Mouse (Mus musculus) olfactory bulb, adult 2 months (tissue): Measurements from ENCODE around the gene Ssbp1. TPM values are rescaled to one million over a fixed set of nuclear protein-coding genes. Genes with fewer than 3 reads are reported as not detected.

ENCODE experiments used
- H3K27ac ChIP-seq: fragments of 200-500 bp; 2 replicates; pipeline ENCODE4 v1.5.1; 2012; ENCODE audit warnings: low read depth, low read length; ENCODE audit not compliant: insufficient read depth
- H3K4me1 ChIP-seq: fragments of 200-500 bp; 2 replicates; pipeline ENCODE4 v1.6.1; 2012; ENCODE audit warnings: low read length; ENCODE audit not compliant: control insufficient read depth, insufficient read depth
- H3K4me3 ChIP-seq: fragments of 200-500 bp; 2 replicates; pipeline ENCODE4 v1.5.1; 2012; ENCODE audit warnings: mild to moderate bottlenecking, low read depth, low read length, moderate library complexity; ENCODE audit not compliant: insufficient read depth
- CTCF ChIP-seq: fragments of 200-500 bp; IDR thresholded peaks from 2 replicates; pipeline ENCODE4 v1.5.1; 2012; ENCODE audit warnings: low read depth, mild to moderate bottlenecking, low read length, moderate library complexity; ENCODE audit not compliant: insufficient read depth
- POLR2A ChIP-seq: fragments of 200-500 bp; IDR thresholded peaks from 2 replicates; pipeline ENCODE4 v1.6.1; 2012; ENCODE audit warnings: mild to moderate bottlenecking, low read depth, low read length, moderate library complexity; ENCODE audit not compliant: insufficient read depth
- WGBS: fragments of 180-500 bp; shearing (Covaris S2); methylation state at CpG from one replicate; pipeline ENCODE4 v1.1.7; 2018; 5-methylcytosine and 5-hydroxymethylcytosine counted together
- polyA plus RNA-seq: library from polyadenylated mRNA; stranded (reverse); fragments of >200 nt; gene quantifications from 2 replicates; pipeline ENCODE4 v1.2.4, GENCODE M21; 2012; ENCODE audit warnings: low replicate concordance; ENCODE audit not compliant: missing spikeins, insufficient read depth, insufficient read length

Gene Ssbp1
- not detected in 2 replicates for polyA plus RNA-seq

GRCm38 (mm10) chr6:40470916-40471719 lies at the start of gene Ssbp1:
Gene Ssbp1 (plus strand): TSS chr6:40471352.
- under 1% methylated on average over 54 of the region's 54 CpGs for WGBS
- Histone ChIP-seq H3K4me1 (0 out of 2 replicates have a peak, but pooled peaks cover 2% of the 10 kb centered on the region), H3K4me3 (peak within 1 kb of the TSS; percentile 67), H3K27ac (peak within 1 kb of the TSS; percentile 73)
- no peak for TF ChIP-seq CTCF
- TF ChIP-seq POLR2A: peak; percentile 94

DNA sequence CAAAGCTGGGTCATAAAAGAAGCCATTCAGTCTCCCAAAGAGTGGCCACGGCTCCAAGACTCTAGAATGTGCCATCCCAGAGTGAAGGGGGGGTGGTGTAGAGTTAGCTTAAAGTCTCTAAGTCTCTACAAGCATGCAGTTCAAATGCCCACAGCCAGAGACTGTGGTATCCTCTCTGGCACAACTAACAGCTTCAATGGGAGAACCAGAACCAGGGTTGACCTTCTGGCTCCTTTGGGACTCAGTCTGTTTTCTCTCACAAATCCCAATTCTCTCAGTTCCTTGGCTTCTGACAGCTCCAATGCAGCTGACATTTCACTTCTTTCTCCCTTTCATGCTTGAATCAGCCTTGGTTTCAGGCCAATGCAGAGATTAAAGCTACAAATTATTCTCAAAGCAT lies 48.1 kb upstream of the Ssbp1 start:
- Histone ChIP-seq H3K27ac (no peak overlapping the region), H3K4me3 (no peak overlapping the region), H3K4me1 (peaks cover 3% of the 10 kb centered on the region; the same call in 1 of the 2 replicates)
- TF ChIP-seq POLR2A (no peak), CTCF (no peak)
- 62% methylated on average over 1 of the region's 1 CpGs for WGBS

DNA sequence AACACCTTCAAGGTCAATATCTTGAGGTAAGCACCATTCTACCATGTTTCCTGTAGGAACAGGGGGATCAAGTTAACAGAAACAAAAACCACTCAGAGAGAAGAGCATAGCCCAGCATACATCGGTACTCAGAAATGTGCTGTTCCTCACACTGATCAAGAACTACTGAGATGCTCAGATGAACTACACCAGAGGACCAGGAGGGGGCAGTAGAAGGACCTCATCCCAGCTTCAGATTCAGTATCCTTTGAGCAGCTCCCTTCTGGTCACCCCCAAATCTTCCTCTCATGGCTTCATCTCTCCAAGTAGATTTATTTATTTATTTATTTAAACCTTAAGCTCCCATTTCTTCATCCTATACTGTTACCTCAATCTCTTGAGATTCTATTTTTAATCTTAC lies 47.4 kb upstream of the Ssbp1 start:
- Histone ChIP-seq H3K27ac (no peak overlapping the region), H3K4me1 (peaks cover 3% of the 10 kb centered on the region; the same call in 1 of the 2 replicates), H3K4me3 (no peak overlapping the region)
- TF ChIP-seq CTCF: no peak
- TF ChIP-seq POLR2A: no peak
- WGBS: 52% methylated on average over 1 of the region's 1 CpGs

DNA sequence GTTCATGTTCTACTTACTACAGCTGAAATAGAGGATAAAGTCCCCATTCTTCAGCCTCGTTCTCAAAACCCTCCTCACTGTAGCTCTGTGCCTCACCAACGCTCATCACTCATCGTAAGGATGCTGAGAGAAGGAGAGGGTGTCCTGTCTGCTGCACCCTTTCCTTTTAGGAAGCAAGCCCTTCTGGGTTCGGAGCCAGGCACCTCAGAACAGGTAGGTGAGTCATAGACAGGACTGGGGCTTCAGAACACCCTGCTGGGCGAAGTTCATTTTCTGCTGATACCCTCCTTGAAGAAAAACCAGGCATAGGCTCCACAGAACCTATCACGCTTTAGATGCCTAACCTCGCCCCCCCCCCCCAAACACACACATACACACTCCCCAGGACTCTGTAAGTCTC lies 43.7 kb upstream of the Ssbp1 start:
- H3K4me1 ChIP-seq: peaks cover 3% of the 10 kb centered on the region; the same call in 1 of the 2 replicates
- H3K4me3 ChIP-seq: no peak overlapping the region
- WGBS: 87% methylated on average over 7 of the region's 7 CpGs
- H3K27ac ChIP-seq: no peak overlapping the region
- no peak for TF ChIP-seq CTCF
- no peak for TF ChIP-seq POLR2A

- WGBS: 83% methylated on average over 3 of the region's 3 CpGs
- H3K27ac ChIP-seq: no peak overlapping the region
- H3K4me1 ChIP-seq: peaks cover 5% of the 10 kb centered on the region
- TF ChIP-seq CTCF (no peak), POLR2A (no peak)
- no peak overlapping the region for H3K4me3 ChIP-seq
These were observed 42.5 kb upstream of the Ssbp1 start for GRCm38 (mm10) chr6:40428696-40429095.

DNA sequence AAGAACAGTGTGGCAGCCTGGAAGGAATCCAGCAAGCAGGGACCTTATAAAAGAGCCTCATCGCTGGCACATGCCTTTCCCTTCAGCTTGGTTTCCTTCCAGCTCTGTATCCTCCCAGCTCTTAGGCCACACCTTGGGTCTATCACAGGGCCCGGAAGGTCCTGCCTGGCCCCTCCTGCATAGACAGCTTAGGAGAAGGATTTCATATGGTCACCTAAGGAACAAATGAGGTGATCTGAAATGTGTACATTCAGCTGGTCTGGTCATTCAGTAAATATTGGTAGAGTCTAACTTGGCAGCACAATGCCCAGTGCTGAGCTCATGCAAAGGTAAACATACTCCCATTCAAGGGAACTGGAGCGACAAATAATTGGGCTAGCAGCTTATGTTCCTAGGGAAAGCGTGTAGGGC lies 41.6 kb upstream of the Ssbp1 start:
- no peak for TF ChIP-seq POLR2A
- TF ChIP-seq CTCF: no peak
- WGBS: 65% methylated on average over 4 of the region's 4 CpGs
- no peak overlapping the region for H3K27ac ChIP-seq
- peaks cover 5% of the 10 kb centered on the region for H3K4me1 ChIP-seq
- no peak overlapping the region for H3K4me3 ChIP-seq

DNA sequence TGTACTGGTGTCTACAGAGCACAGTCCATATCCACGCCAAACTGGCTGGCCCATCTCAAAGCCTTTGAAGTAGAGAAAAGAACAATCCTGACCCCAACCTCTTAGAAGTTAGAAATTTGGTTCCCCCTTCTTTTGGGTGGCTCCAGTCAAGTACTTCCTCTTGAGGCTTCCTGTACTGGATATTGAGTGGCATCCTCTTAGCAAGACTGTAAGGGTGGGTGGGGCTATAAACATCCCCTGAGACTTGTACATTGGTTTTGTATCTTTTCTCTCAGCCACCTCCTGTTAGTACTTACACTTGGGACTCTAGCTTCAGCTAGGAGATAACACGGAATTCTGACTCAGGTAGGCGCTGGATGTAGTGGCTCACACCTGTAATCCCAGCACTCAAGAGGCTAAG lies 40.9 kb upstream of the Ssbp1 start:
- no peak overlapping the region for H3K4me3 ChIP-seq
- 93% methylated on average over 3 of the region's 3 CpGs for WGBS
- peaks cover 5% of the 10 kb centered on the region for H3K4me1 ChIP-seq
- TF ChIP-seq CTCF: no peak
- TF ChIP-seq POLR2A: no peak
- no peak overlapping the region for H3K27ac ChIP-seq

DNA sequence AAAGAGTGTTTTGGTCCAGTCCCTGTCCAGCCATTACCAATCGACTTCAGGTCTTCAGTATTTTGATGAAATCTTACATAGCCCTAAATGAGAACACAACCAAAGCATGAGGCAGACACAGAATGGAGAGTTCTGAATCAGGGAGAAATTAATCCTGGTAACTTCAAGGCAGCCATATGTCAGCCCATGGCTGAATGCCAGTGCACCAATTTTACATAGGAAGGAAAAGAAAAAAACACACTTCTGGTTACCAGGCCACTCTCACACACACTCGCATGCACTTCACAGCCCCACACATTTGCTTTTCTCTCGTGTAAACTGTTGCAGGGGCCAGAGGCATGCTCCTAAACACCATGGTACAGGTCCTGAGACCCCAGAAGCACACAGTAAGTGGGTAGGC lies 40.3 kb upstream of the Ssbp1 start:
- Histone ChIP-seq H3K4me1 (peaks cover 5% of the 10 kb centered on the region), H3K4me3 (no peak overlapping the region), H3K27ac (no peak overlapping the region)
- 78% methylated on average over 3 of the region's 3 CpGs for WGBS
- TF ChIP-seq CTCF (no peak), POLR2A (no peak)

DNA sequence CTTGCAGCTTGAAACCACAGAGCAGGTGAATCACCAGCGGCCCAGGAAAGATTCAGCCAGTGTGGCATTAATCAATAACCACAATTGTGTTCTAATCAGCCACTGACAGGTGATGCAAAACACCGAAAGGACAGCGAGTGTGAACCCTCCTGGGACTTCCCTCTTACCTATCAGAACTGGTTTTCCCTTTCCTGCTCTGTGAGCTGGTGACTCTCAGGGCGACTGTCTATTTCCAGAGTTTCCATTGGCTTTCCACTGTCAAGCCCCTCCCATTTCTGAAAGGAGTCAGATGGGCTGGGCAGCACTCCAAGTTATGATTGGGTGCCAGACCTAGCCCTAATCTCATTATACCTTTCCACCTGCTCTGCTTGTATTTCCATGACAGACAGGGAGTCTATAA lies 39.8 kb upstream of the Ssbp1 start:
- TF ChIP-seq POLR2A (no peak), CTCF (no peak)
- H3K27ac ChIP-seq: no peak overlapping the region
- no peak overlapping the region for H3K4me3 ChIP-seq
- 93% methylated on average over 4 of the region's 4 CpGs for WGBS
- H3K4me1 ChIP-seq: peaks cover 5% of the 10 kb centered on the region
